Mouse (Mus musculus) erythroblast, adult 5-6 weeks (primary cell): ENCODE data around the gene Rapgef4. TPM values are rescaled to one million over a fixed set of nuclear protein-coding genes. Genes with fewer than 3 reads are reported as not detected.
A peak's percentile ranks its signal among the peaks of the same experiment; 100 is the strongest.

Experiments
- ATAC-seq: replicated peaks from 2 replicates; pipeline ENCODE4 v1.8.0; 2016; ENCODE audit warnings: moderate number of reproducible peaks, mild to moderate bottlenecking, moderate TSS enrichment, inconsistent platforms; ENCODE audit not compliant: poor library complexity, low FRiP score, severe bottlenecking
- total RNA-seq, 2 experiments: library from RNA; stranded (forward) in 1 of 2; stranded (reverse) in 1 of 2; fragments of 150-400 nt in 1 of 2; fragments of 200-764, 138-1000 nt in 1 of 2; gene quantifications; 2 replicates each; pipeline versions ENCODE4 v1.2.3 to v1.2.4; 2015 to 2017; ENCODE audit warnings: low replicate concordance in 2 of 2

The Rapgef4 gene
- total RNA-seq (2015; ENCODE audit: low replicate concordance) (4.8 TPM in 1 of 2 replicates, not detected in the other), total RNA-seq (2017; ENCODE audit: low replicate concordance) (not detected in 2 replicates)

- ATAC-seq = no peak
Measured at GRCm38 (mm10) chr2:71980771-71981342, at the start of gene Rapgef4. TSS of gene Rapgef4 (plus strand) at chr2:71981240.

- no peak for ATAC-seq
Measured at GRCm38 (mm10) chr2:71934046-71934445, 47.0 kb upstream of the Rapgef4 start.

GRCm38 (mm10) chr2:71936711-71937110, 44.3 kb upstream of the Rapgef4 start:
- ATAC-seq = no peak

- ATAC-seq = no peak
Measured at GRCm38 (mm10) chr2:71937649-71938308, 43.3 kb upstream of the Rapgef4 start.

GRCm38 (mm10) chr2:71938716-71939393, 42.2 kb upstream of the Rapgef4 start:
- no peak for ATAC-seq

GRCm38 (mm10) chr2:71941005-71941720, 39.9 kb upstream of the Rapgef4 start:
- no peak for ATAC-seq

GRCm38 (mm10) chr2:71941721-71942087, 39.3 kb upstream of the Rapgef4 start:
- no peak for ATAC-seq

- no peak for ATAC-seq
Measured at GRCm38 (mm10) chr2:71951212-71951611, 29.8 kb upstream of the Rapgef4 start.

GRCm38 (mm10) chr2:71955637-71956036, 25.4 kb upstream of the Rapgef4 start:
- no peak for ATAC-seq

GRCm38 (mm10) chr2:71956463-71956862, 24.6 kb upstream of the Rapgef4 start:
- ATAC-seq = no peak

GRCm38 (mm10) chr2:71957951-71958350, 23.1 kb upstream of the Rapgef4 start:
- ATAC-seq = no peak

GRCm38 (mm10) chr2:71958393-71958792, 22.6 kb upstream of the Rapgef4 start:
- ATAC-seq = no peak

- ATAC-seq = no peak
Measured at GRCm38 (mm10) chr2:71964216-71964615, 16.8 kb upstream of the Rapgef4 start.

- peak; percentile 74; the same call in 1 of the 2 replicates for ATAC-seq
Measured at GRCm38 (mm10) chr2:71965476-71965875, 15.6 kb upstream of the Rapgef4 start.

- ATAC-seq = no peak
Measured at GRCm38 (mm10) chr2:71966737-71967136, 14.3 kb upstream of the Rapgef4 start.

GRCm38 (mm10) chr2:71967855-71968254, 13.2 kb upstream of the Rapgef4 start:
- ATAC-seq = no peak

GRCm38 (mm10) chr2:71973646-71974045, 7.4 kb upstream of the Rapgef4 start:
- ATAC-seq = no peak

GRCm38 (mm10) chr2:71974143-71974846, 6.7 kb upstream of the Rapgef4 start:
- no peak for ATAC-seq

- no peak for ATAC-seq
Measured at GRCm38 (mm10) chr2:71979981-71980380, 1.1 kb upstream of the Rapgef4 start.

GRCm38 (mm10) chr2:71981343-71981851, 357 bp downstream of the Rapgef4 start:
- no peak for ATAC-seq
